Mouse (Mus musculus) CD8-positive naive resting alpha-beta T cell, adult 2 months (primary cell): ENCODE measurements at regions not wholly inside any gene's neighbourhood (a gene's known extent, or its start where the extent isn't known, plus 50 kb on each side); places are given as distances from the start of the nearest gene placed in this dataset.
A peak's percentile ranks its signal among the peaks of the same experiment; 100 is the strongest.

Source experiments
- DNase-seq, 2 experiments: peaks; one replicate each; pipeline ENCODE4 v3.0.0; 2022; ENCODE audit warnings: low read depth in 2 of 2, low spot score in 2 of 2

DNA sequence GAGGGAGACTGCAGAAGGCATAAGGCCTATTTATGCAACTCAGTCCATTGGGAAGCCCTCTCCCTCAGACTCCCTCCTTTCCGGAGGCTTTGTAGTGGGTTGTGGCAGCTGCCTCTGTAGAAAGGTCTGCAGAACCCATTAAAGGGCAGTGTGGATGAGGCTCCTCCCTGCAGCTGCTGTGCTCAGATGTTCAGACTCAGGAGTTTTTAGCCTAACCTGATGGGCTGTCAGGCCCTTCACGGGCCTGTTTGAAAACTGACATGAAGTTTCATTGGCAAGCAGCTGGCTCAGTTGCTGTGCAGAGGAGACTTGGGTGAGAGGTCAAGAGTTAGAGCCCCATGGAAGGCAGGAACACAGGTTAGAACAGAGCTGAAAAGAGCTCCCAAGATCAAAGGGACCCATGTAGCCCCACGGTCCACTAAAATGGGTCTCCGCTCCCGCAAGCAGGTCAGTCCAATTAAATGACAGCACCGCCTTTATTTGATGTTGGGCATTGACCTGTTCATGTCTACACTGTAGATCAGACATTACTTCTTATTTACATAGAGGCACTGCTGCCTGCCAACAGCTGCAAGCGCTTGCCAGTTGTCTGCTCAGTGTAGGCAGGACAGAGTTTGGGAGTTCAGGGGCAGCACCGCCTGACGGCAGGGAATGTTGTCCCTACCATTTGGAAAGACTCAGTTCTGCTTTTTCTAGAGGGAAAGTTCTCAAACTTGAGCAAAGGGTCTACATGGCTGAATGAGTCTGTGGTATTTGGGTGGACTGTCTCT lies 53.8 kb upstream of the Usp46 start:
- no peak for DNase-seq

DNA sequence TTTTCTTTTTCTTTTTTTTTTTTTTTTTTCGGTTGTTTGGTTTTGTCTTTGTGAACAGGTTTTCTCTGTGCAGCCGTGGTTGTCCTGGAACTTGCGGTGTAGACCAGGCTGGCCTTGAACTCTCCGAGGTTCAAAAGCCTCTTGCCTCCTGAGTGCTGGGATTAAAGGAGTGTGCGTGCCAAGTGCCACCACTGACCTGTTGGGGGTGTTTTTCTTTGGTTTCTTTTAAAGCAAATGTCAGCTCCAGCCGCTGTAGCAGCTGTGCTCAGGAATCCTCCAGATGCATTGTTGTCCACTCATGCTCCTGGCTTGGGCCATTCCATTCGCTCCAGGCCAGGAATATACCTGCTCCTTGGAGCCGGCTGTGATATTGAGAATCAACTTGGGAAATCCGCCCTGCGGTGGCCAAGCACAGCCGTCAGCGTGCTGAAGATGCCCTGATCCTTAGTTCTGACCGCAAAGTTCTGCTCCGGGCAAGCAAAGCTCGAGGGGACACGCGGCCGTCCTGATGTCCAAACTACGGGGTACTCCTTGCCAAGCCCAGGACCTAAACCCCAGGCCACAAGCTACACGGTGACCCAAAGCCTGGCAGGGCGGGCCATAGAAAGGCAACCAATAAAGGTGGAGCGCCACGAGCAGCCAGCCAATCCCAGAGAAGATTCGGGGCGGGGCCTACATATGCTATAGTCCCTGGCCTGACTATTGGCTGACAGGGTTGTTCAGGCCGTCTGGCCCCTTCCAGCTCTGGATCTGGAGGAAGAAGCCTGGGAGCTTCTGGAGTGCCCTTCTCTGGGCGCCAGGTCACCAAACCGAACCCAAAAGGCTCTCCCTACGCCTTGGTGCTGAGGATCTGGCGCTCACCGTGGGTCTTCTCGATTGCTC lies 58.0 kb upstream of the Usp46 start:
- peak; percentile 36 to 59 for DNase-seq

DNA sequence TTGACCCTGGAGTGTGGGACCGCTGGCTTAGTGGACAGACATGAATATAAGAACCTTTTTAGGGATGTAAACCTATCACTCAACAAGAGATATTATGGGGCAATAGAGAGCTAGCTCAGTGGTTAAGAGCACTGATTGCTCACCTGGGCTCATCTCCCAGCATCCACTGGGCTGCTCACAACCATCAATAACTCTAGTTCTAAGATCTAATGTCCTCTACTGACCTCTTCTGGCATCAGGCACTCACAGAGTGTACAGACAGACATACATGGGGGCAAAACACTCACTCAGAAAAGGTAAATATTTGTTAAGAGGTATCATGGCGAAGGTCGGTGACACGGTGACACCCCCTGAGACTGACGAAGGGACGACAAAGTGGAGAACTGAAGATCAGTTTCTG lies 59.3 kb upstream of the Usp46 start:
- DNase-seq = no peak

DNA sequence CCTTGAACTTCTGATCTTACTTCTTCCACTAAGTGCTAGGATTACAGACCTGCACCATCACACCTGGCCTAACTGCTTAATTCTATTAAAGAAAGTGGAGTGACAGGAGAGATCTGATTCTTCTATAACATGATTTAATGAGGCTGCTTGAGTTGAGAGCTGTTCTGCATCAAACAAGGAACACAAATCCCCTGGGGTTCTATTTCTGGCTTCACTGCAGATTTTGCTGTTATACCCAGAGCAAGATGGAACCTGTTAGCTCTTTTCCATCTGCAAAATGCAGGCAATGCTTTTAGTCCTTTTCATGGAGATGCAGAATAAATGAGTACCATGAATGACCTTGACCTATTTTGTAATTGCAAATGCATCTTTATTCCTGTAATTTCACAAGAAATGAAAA lies 61.4 kb upstream of the Usp46 start:
- DNase-seq = no peak

DNA sequence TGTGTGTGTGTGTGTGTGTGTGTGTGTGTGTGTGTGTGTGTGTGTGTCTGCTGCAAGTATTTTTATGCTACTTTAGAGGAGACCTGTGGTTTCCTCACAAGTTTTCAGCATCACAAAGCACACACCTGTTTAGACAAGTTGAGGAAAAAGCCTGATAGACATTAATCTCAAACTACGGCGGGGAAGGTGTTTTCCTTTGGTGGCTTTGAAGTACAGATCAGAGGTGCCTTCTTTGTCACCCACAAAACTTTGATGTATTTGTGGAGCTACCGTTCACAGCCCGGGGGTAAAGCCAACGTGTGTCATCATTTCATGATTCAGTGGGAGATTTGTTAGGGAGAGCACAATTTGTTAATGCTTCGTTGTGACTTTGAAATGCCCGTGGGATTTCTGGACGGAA lies 62.4 kb upstream of the Rasl11b start:
- DNase-seq = peak in 1 of 2 experiments; percentile 35

DNA sequence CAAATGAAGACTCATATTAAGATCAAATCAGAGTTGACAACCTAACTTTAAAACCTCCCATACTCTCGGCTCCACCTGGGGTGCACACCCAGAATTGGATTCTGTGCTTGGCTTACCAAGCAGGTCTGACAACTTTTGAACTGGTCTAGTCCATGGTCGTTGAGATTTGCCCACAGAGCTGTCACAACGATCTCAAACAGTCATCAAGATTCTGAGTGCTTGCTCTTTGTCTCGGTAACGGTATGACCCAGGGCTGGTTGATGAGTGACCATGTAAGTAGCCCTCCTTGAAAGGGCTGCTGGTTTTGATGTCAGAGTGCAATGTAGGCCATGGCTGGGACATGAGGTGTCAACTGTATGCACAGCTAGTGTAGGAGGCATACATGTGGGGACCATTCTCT lies 58.7 kb upstream of the Rasl11b start:
- no peak for DNase-seq

DNA sequence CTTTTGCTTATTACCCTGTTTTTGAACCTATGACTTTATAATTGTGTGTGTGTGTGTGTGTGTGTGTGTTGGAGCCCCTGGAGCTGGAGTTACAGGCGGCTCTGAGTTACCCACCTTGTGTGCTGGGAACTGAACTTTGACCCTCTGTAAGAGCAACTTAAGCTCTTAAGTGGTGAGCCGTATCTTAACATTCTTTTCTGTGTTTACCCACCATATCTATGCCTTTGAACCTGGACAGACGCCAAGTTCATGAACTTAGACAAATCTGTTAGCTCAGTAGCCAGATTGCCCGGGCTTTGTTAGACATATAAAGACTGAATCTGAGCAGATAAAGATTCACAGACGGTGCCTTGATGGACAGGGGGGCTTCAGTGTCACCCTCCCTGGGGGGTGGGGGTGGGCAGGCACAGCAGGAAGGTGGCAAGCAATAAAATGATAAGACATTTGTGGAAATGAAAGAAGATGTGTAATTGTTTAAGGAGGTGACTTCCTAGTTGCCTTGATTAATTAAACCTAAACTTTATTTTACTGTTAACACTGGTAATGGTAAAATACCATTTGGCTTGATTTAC lies 58.1 kb upstream of the Rasl11b start:
- no peak for DNase-seq

DNA sequence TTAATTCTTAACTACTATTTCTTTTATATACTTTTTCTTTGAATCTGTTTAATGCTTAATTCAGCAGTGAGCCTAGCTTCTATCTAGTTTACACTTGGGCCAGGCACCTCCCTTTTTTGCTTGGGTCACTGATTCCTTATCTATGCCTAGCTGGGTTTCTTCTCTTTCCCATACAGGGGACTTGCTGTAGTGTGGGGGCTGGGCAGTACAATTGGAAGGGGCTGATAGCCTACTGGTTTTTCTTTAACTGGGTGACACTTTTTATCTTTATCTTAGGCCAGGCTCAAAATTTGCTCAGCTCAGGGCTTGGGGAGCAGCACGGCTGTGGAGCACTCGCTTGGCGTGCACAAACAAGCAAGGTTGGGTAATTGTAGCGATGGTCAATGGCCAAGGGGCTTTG lies 51.1 kb upstream of the Rasl11b start:
- no peak for DNase-seq

DNA sequence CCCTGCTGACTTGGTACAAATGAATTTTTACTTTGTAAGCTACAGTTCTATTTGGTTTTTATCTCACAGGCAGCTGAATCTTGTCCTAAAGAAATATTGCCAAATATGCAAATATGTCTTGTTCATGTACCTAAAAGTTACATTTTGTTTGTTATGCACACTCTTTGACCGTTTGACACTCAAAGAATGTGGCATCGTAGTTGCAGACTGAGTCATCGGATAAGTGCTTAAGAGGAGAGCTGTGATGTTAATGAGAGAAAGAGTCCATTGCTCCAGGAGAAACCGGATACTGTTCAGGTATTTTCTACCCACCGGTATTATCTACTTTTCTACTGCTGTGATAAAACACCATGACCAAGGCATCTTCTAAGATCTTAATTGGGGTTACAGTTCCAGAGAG lies 50.3 kb upstream of the Rasl11b start:
- no peak for DNase-seq
